Mouse (Mus musculus): ENCODE results near the gene Syap1.
A peak's percentile ranks its signal among the peaks of the same experiment; 100 is the strongest.
"Not testable (repeated sequence)": the region's sequence is repeated elsewhere in the genome, so short reads cannot be mapped to it uniquely, and the experiment has no call there.

Gene Syap1

GRCm38 (mm10) chrX:162887931-162888511 lies at the start of gene Syap1:
Syap1 (minus strand) TSS chrX:162888447.
- DNase-seq: peak; percentile 73

- DNase-seq: no peak
These were observed 43.2 kb upstream of the Syap1 start for GRCm38 (mm10) chrX:162931467-162931866.

- no peak for DNase-seq
These were observed 33.4 kb upstream of the Syap1 start for GRCm38 (mm10) chrX:162921487-162922125.

DNA sequence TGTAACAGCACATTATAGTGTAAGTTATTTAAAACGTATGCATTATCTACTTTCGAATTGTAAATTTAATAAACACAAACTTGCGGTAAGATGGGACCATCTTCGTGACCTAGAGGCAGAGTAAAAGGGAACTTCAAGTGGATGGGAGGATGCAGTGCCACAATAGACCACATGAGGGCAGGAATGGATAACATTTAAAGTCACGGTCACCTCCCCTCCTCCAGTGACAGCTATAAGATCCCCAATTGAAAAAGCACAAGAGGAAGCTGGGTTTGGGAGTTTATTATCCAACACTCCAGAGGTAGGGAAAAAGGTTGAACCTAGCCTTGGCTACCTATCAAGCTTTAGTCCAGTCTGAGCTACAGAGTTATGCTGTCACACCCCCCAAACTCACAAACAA lies 27.4 kb upstream of the Syap1 start:
- peak; percentile 20 for DNase-seq

GRCm38 (mm10) chrX:162913651-162914050 lies 25.4 kb upstream of the Syap1 start:
- DNase-seq: no peak

DNA sequence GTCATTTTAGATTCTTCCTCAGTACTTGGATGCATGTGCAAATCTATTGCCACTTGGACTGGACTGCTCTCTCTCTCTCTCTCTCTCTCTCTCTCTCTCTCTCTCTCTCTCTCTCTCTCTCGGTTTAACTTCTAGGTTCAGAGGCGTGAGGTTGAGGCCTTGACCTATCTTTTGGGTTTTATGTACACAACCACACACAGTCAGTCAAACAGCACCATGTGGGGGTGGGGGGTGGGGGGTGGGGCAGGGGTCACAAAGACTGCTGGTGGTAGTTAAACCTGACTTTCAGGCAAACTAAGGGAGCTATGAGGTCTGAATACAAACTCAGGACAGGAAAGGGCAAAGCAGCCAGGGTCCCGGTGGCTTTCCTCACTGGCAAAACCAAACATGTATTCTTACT lies 19.3 kb upstream of the Syap1 start:
- DNase-seq: no peak

DNA sequence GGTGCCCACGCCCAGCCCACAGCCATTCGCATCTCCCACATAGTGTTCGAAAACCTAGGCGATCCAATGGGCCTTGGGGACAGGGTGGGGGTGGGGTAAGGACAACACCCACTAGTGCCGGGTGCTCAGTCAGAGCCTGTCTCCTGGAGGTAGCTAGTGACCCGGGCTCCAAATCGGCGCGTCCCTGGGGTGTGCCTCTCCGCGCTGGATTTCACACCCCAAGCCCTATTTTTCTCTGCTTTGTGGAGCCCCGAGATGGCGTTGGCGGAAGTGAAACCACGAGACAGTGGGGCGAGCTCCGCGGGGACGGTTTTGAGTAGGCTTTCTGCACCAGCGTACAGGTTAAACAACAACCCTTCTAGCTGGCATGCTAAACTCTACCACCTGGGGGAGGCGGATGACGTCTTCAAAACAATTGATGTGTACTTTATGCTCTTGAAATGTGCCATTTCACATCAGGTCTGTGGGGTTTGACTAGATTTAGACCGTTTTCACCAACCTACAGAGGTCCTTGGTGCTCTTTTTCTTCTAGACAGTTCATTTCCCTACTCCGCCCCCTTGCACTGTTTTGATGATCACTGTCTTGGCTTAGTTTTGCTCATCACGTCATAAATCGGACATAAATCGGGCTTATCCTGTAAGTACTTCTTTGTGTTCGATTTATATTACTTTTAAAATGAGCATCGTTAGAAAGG lies 13.9 kb upstream of the Syap1 start:
- peak; percentile 24 for DNase-seq

DNA sequence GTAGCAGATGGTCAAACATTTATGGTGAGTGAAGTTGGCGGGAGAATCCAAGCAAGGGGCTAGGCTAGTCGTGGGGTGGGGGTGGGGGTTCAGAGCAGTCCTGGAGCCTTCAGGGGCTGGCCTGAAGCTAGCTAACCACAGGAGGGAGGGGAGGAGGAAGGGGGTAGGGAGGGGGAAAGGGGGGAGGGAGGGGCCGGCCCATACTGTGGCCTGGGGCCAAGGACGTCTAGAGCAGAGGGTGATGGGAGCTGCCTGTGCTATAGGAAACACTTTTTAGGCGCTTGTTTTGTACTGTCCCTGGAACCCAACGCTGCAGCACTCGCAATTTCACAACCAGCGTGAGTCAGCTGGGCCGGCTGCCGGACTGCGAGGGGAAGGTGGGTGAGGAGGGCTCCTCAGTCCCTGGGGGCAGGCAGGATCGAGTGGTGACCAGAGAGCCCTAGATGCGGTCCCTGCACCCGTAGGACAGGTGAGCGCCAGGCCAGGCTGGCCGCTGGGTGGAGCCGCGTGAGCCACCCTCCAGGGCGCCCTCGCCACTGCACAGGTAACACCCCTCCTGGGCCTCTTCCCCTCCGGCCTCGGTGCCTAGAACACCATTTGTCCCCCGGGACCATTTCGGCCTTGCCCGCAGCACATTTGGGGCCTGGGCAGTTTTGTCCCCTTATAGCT lies 13.3 kb upstream of the Syap1 start:
- DNase-seq: peak; percentile 36

GRCm38 (mm10) chrX:162900938-162901337 lies 12.7 kb upstream of the Syap1 start, which contains the start of gene Ctps2:
Ctps2 (plus strand) TSS chrX:162901238.
- no peak for DNase-seq

DNA sequence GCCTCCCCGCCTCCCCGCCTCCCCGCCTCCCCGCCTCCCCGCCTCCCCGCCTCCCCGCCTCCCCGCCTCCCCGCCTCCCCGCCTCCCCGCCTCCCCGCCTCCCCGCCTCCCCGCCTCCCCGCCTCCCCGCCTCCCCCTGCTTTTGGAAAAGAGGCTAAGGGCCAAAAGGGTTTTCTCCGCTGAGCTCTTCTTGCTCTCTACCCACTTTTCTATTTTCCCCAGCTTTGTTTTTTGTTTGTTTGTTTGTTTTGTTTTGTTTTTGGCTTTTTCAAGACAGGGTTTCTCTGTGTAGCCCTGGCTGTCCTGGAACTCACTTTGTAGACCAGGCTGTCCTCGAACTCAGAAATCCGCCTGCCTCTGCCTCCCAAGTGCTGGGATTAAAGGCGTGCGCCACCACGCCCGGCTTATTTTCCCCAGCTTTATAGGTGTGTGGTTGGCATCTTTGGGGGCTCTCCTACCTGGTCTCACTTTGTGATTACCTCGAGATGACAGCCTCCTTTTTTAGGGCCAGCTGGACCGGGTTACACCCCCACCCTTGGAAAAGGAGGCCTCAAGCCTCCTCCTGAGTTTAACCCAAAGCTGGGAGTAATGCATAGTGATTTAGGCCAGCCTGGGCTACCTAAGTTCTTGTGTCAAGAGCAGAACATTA lies 452 bp upstream of the Syap1 start:
- DNase-seq: not testable (repeated sequence)

- DNase-seq: no peak
These were observed 10.0 kb downstream of the Syap1 start for GRCm38 (mm10) chrX:162878236-162878635.

- DNase-seq: no peak
These were observed 14.5 kb downstream of the Syap1 start for GRCm38 (mm10) chrX:162873761-162874160.

DNA sequence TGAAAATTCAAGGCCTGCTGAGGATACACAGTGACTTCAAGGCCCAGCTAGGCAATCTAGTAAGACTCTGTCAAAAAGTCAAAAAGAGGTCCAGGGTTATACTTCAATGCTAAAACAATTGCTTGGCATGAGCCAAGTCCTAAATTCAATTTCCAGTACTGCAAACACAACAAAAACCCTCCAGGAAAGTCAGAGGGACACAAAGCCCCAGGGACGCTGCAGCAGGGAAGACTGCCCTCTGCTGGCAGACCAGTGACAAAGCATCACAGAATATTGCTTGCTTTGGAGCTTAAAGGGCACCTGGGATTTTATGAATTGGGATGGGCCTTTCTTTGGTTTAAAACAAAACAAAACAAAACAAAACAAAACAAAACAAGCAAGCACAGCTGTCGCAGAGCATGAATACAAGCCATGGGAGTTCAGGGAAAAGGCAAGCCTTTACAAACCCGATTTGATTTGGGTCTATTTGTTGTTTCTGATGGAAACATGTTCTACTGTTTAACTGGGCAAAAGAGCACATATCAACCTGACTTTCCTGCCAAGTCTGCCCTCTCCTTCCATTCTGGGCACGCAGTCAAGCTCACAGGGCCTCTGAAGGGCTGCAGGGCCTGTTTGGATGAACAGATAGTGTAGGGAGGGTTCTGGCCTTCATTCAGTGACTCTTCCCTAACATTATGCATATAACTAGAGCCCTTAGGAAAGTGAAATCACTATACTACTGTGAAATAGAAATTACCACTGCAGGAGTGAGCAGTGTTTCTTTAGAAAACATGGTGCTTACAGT lies 16.3 kb downstream of the Syap1 start:
- DNase-seq: no peak

GRCm38 (mm10) chrX:162868294-162868965 lies 19.8 kb downstream of the Syap1 start:
- DNase-seq: no peak

DNA sequence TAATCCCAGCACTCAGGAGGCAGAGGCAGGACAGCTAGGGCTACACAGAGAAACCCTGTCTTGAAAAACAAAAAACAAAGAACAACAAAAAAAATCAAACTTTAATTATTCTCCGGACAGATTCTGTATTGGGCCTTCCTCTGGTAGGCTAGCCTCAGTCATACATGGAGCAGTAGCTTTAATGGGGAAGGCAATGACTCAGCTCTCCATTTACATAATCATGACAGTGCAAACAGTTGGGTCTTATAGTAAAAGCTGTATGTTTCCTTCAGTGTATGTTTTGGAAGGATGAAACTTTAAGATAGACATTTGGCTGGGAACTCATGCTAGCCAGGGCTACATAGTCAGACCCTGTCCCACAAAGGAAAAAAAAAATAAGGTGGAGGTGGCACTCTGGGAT lies 39.6 kb downstream of the Syap1 start:
- no peak for DNase-seq

DNA sequence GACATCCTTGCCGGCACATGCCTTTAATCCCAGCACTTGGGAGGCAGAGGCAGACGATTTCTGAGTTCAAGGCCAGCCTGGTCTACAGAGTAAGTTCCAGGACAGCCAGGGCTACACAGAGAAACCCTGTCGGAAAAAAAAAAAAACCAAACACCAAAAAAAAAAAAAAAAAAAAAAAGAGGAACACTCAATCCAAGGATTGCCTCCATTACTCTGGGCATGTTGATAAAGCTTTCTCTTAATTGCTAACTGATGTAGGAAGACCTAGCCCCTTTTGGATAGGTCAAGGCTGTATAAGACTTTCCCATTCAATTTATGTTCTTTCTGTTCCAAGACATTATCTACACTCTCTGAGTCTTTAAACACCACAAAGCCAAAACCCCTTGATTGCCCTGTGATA lies 42.7 kb downstream of the Syap1 start:
- DNase-seq: no peak

GRCm38 (mm10) chrX:162844447-162845100 lies 43.7 kb downstream of the Syap1 start:
- DNase-seq: no peak

DNA sequence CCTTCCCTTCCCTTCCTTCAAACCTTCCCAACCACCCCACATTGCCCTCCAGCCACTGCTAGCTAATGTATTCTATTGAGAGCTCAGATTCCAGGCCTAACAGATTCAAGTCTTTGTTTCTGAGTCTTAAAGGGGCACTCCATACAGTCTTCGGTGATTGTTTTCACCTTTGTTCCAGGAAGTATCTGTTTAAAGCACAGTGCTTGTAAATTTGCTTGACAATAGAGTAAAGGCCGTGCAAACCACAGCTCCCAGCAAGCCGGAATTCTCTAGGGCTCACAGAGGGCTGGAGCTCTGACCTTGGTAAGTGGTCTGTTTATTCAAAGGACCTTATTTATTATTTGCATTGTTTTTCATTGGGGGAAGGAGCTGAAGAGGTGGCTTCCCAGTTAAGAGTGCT lies 56.1 kb downstream of the Syap1 start:
- DNase-seq: no peak

GRCm38 (mm10) chrX:162831542-162831941 lies 56.7 kb downstream of the Syap1 start:
- no peak for DNase-seq

GRCm38 (mm10) chrX:162831036-162831435 lies 57.2 kb downstream of the Syap1 start:
- DNase-seq: no peak

GRCm38 (mm10) chrX:162830313-162830712 lies 57.9 kb downstream of the Syap1 start:
- not testable (repeated sequence) for DNase-seq
